Mouse (Mus musculus) heart, postnatal 0 days (tissue): ENCODE data around the gene Fuk. TPM values are rescaled to one million over a fixed set of nuclear protein-coding genes. Genes with fewer than 3 reads are reported as not detected.
"Not testable (repeated sequence)": the region's sequence is repeated elsewhere in the genome, so short reads cannot be mapped to it uniquely, and the experiment has no call there.

Source experiments
- ATAC-seq: fragments of 200-750 bp; cut with Nextera tagmentation; 2 replicates; pipeline ENCODE4 v1.8.0; 2017; ENCODE audit warnings: low read depth, moderate number of reproducible peaks, moderate library complexity; ENCODE audit not compliant: insufficient read depth
- DNase-seq: peaks from one replicate; pipeline ENCODE4 v3.0.0-alpha.2; 2016; ENCODE audit warnings: low spot score
- H3K27ac ChIP-seq: fragments of 300-500 bp; sonication (generic); 2 replicates; pipeline ENCODE4 v1.5.1; 2014; ENCODE audit warnings: low read depth, mild to moderate bottlenecking
- H3K27me3 ChIP-seq: fragments of 300-500 bp; sonication (generic); 2 replicates; pipeline ENCODE4 v1.6.1; 2014; ENCODE audit warnings: low read length, mixed read lengths; ENCODE audit not compliant: control insufficient read depth, insufficient read depth
- H3K36me3 ChIP-seq: fragments of 300-500 bp; sonication (generic); replicated peaks from 2 replicates; pipeline ENCODE4 v1.6.1; 2014; ENCODE audit warnings: low read length, mixed read lengths; ENCODE audit not compliant: control insufficient read depth, insufficient read depth
- H3K4me1 ChIP-seq: fragments of 300-500 bp; sonication (generic); 2 replicates; pipeline ENCODE4 v1.6.1; 2014; ENCODE audit warnings: antibody characterized with exemption; ENCODE audit not compliant: control insufficient read depth, insufficient read depth
- H3K4me2 ChIP-seq: fragments of 300-500 bp; sonication (generic); 2 replicates; pipeline ENCODE4 v1.6.1; 2014; ENCODE audit warnings: low read depth, mild to moderate bottlenecking, low read length, moderate library complexity
- H3K4me3 ChIP-seq: fragments of 300-500 bp; sonication (generic); 2 replicates; pipeline ENCODE4 v1.5.1; 2014; ENCODE audit warnings: low read depth, low read length
- H3K9ac ChIP-seq: fragments of 300-500 bp; sonication (generic); replicated peaks from 2 replicates; pipeline ENCODE4 v1.6.1; 2014; ENCODE audit warnings: low read depth, low read length, mixed read lengths
- H3K9me3 ChIP-seq: fragments of 300-500 bp; sonication (generic); replicated peaks from 2 replicates; pipeline ENCODE4 v1.6.1; 2016; ENCODE audit warnings: low read length; ENCODE audit not compliant: control insufficient read depth
- CTCF ChIP-seq: IDR thresholded peaks from 2 replicates; pipeline ENCODE4 v1.5.1; 2016; ENCODE audit warnings: antibody characterized with exemption, control low read depth, low read depth
- EP300 ChIP-seq: IDR thresholded peaks from 2 replicates; pipeline ENCODE4 v1.6.1; 2016; ENCODE audit warnings: antibody characterized with exemption, low read depth
- WGBS: fragments of 180-500 bp; shearing (Covaris S2); extraction: QIAGEN DNeasy Blood & Tissue Kit; methylation state at CpG from one replicate; pipeline ENCODE4 v1.1.7; 2014; 5-methylcytosine and 5-hydroxymethylcytosine counted together
- polyA plus RNA-seq: library from polyadenylated mRNA; unstranded; fragments of >200 nt; fragmentation: Nextera tagmentation; extraction: Ambion mirVana; gene quantifications from 2 replicates; pipeline ENCODE4 v1.2.1, GENCODE M21; 2015
- total RNA-seq: library from RNA; depleted of rRNA; stranded (reverse); fragments of >200 nt; gene quantifications from 2 replicates; pipeline ENCODE4 v1.2.3, GENCODE M21; 2014; ENCODE audit warnings: low replicate concordance

Fuk gene
- total and polyA plus RNA-seq, 2 experiments from 2014 or later = 3.7 to 10.8 TPM

GRCm38 (mm10) chr8:110886634-110887033, 15.7 kb downstream of the Fuk start:
- no peak for ATAC-seq
- H3K9ac ChIP-seq = no peak overlapping the region
- H3K27ac ChIP-seq = no peak overlapping the region
- no peak overlapping the region for H3K4me2 ChIP-seq
- 85% methylated on average over 3 of the region's 3 CpGs for WGBS
- H3K36me3 ChIP-seq = peaks cover 38% of the 10 kb centered on the region
- H3K27me3 ChIP-seq = no peaks in the 10 kb centered on the region
- no peak for DNase-seq
- H3K4me1 ChIP-seq = no peaks in the 10 kb centered on the region
- H3K4me3 ChIP-seq = no peak overlapping the region
- H3K9me3 ChIP-seq = no peaks in the 10 kb centered on the region
- TF ChIP-seq CTCF = no peak
- TF ChIP-seq EP300 = no peak

GRCm38 (mm10) chr8:110883824-110884223, 18.5 kb downstream of the Fuk start:
- ATAC-seq = no peak
- peaks cover 63% of the 10 kb centered on the region for H3K36me3 ChIP-seq

GRCm38 (mm10) chr8:110881741-110882310, 20.5 kb downstream of the Fuk start:
- TF ChIP-seq EP300 (no peak), CTCF (no peak)
- Histone ChIP-seq H3K9ac (no peak overlapping the region), H3K36me3 (peaks cover 74% of the 10 kb centered on the region), H3K4me1 (no peaks in the 10 kb centered on the region), H3K9me3 (no peaks in the 10 kb centered on the region), H3K27me3 (no peaks in the 10 kb centered on the region), H3K4me3 (no peak overlapping the region), H3K27ac (no peak overlapping the region), H3K4me2 (no peak overlapping the region)
- ATAC-seq (no peak), DNase-seq (no peak)
- 91% methylated on average over 10 of the region's 10 CpGs for WGBS

More at GRCm38 (mm10) chr8:110883824-110884223, 18.5 kb downstream of the Fuk start:
- TF ChIP-seq EP300 (no peak), CTCF (no peak)
- Histone ChIP-seq H3K9me3 (no peaks in the 10 kb centered on the region), H3K4me3 (no peak overlapping the region), H3K4me2 (no peak overlapping the region), H3K27ac (no peak overlapping the region), H3K4me1 (no peaks in the 10 kb centered on the region), H3K27me3 (no peaks in the 10 kb centered on the region), H3K9ac (no peak overlapping the region)
- DNase-seq = no peak
- WGBS = 96% methylated on average over 18 of the region's 18 CpGs

GRCm38 (mm10) chr8:110877862-110878261, 24.4 kb downstream of the Fuk start:
- H3K36me3 ChIP-seq = peaks cover 90% of the 10 kb centered on the region
- TF ChIP-seq EP300 (no peak), CTCF (no peak)
- no peaks in the 10 kb centered on the region for H3K9me3 ChIP-seq
- no peak overlapping the region for H3K27ac ChIP-seq
- DNase-seq = no peak
- H3K9ac ChIP-seq = no peak overlapping the region
- H3K4me3 ChIP-seq = no peak overlapping the region
- ATAC-seq = no peak
- H3K27me3 ChIP-seq = no peaks in the 10 kb centered on the region
- no peak overlapping the region for H3K4me2 ChIP-seq
- no peaks in the 10 kb centered on the region for H3K4me1 ChIP-seq
- 60% methylated on average over 4 of the region's 4 CpGs for WGBS

- no peak for TF ChIP-seq CTCF
- TF ChIP-seq EP300 = no peak
- ATAC-seq = no peak
- no peak overlapping the region for H3K4me3 ChIP-seq
- 98% methylated on average over 2 of the region's 2 CpGs for WGBS
- H3K9me3 ChIP-seq = no peaks in the 10 kb centered on the region
- H3K4me2 ChIP-seq = no peak overlapping the region
- H3K27ac ChIP-seq = no peak overlapping the region
- no peaks in the 10 kb centered on the region for H3K4me1 ChIP-seq
- H3K27me3 ChIP-seq = no peaks in the 10 kb centered on the region
- no peak overlapping the region for H3K9ac ChIP-seq
- H3K36me3 ChIP-seq = peaks cover 95% of the 10 kb centered on the region
- no peak for DNase-seq
Observed at GRCm38 (mm10) chr8:110870501-110870900, 31.8 kb downstream of the Fuk start.

- H3K4me3 ChIP-seq, ATAC-seq, H3K4me2 ChIP-seq, DNase-seq, H3K27ac ChIP-seq, H3K4me1 ChIP-seq, H3K27me3 ChIP-seq, H3K9ac ChIP-seq, H3K9me3 ChIP-seq: not testable (repeated sequence)
- WGBS = 93% methylated on average over 7 of the region's 7 CpGs
- peaks cover 94% of the 10 kb centered on the region for H3K36me3 ChIP-seq
Observed at GRCm38 (mm10) chr8:110861347-110862025, 40.8 kb downstream of the Fuk start.
